Mouse (Mus musculus) kidney, embryonic 15.5 days (tissue): ENCODE measurements around the gene Peli2. TPM values are rescaled to one million over a fixed set of nuclear protein-coding genes. Genes with fewer than 3 reads are reported as not detected.

Experiments used
- ATAC-seq: fragments of 200-750 bp; cut with Nextera tagmentation; replicated peaks from 2 replicates; pipeline ENCODE4 v1.8.0; 2017; ENCODE audit warnings: moderate TSS enrichment; ENCODE audit not compliant: low FRiP score
- H3K27ac ChIP-seq: fragments of 300-500 bp; sonication (generic); 2 replicates; pipeline ENCODE4 v1.5.1; 2015; ENCODE audit warnings: mild to moderate bottlenecking, inconsistent platforms
- H3K27me3 ChIP-seq: fragments of 300-500 bp; sonication (generic); 2 replicates; pipeline ENCODE4 v1.6.1; 2015; ENCODE audit warnings: inconsistent platforms
- H3K36me3 ChIP-seq: fragments of 300-500 bp; sonication (generic); 2 replicates; pipeline ENCODE4 v1.6.1; 2015; ENCODE audit warnings: inconsistent platforms
- H3K4me1 ChIP-seq: fragments of 300-500 bp; sonication (generic); 2 replicates; pipeline ENCODE4 v1.6.1; 2015; ENCODE audit warnings: inconsistent platforms
- H3K4me2 ChIP-seq: fragments of 300-500 bp; sonication (generic); 2 replicates; pipeline ENCODE4 v1.6.1; 2015; ENCODE audit warnings: moderate library complexity, mild to moderate bottlenecking, inconsistent platforms
- H3K4me3 ChIP-seq: fragments of 300-500 bp; sonication (generic); replicated peaks from 2 replicates; pipeline ENCODE4 v1.5.1; 2015; ENCODE audit warnings: mild to moderate bottlenecking, inconsistent platforms
- H3K9ac ChIP-seq: fragments of 300-500 bp; sonication (generic); 2 replicates; pipeline ENCODE4 v1.6.1; 2015; ENCODE audit warnings: mild to moderate bottlenecking, inconsistent platforms
- H3K9me3 ChIP-seq: fragments of 300-500 bp; sonication (generic); replicated peaks from 2 replicates; pipeline ENCODE4 v1.6.1; 2016; ENCODE audit warnings: inconsistent platforms
- WGBS: fragments of 180-500 bp; shearing (Covaris S2); methylation state at CpG from one replicate; pipeline ENCODE4 v1.1.7; 2015; ENCODE audit warnings: mixed read lengths; 5-methylcytosine and 5-hydroxymethylcytosine counted together
- polyA plus RNA-seq: library from polyadenylated mRNA; unstranded; fragments of >200 nt; fragmentation: Nextera tagmentation; extraction: Ambion mirVana; gene quantifications from 2 replicates; pipeline ENCODE4 v1.2.1, GENCODE M21; 2015

Gene Peli2
- polyA plus RNA-seq, 1 experiment from 2014 or later = 7.1 TPM

- H3K27me3 ChIP-seq = no peaks in the 10 kb centered on the region
- 77% methylated on average over 4 of the region's 4 CpGs for WGBS
- ATAC-seq = no peak
- H3K4me2 ChIP-seq = no peak overlapping the region
- no peak overlapping the region for H3K4me3 ChIP-seq
- H3K36me3 ChIP-seq = no peaks in the 10 kb centered on the region
- no peaks in the 10 kb centered on the region for H3K9me3 ChIP-seq
- peaks cover 59% of the 10 kb centered on the region for H3K4me1 ChIP-seq
- H3K9ac ChIP-seq = no peak overlapping the region
- H3K27ac ChIP-seq = no peak overlapping the region; the same call in 1 of the 2 replicates
These were observed 78.9 kb downstream of the Peli2 start for GRCm38 (mm10) chr14:48199506-48199905.

GRCm38 (mm10) chr14:48200291-48200690, 79.7 kb downstream of the Peli2 start:
- no peak for ATAC-seq
- no peak overlapping the region for H3K9ac ChIP-seq
- WGBS = 67% methylated on average over 9 of the region's 9 CpGs
- H3K27ac ChIP-seq = no peak overlapping the region
- H3K36me3 ChIP-seq = no peaks in the 10 kb centered on the region
- no peak overlapping the region for H3K4me3 ChIP-seq
- no peak overlapping the region for H3K4me2 ChIP-seq
- no peaks in the 10 kb centered on the region for H3K9me3 ChIP-seq
- H3K27me3 ChIP-seq = 0 out of 2 replicates have a peak, but pooled peaks cover 2% of the 10 kb centered on the region
- peaks cover 66% of the 10 kb centered on the region for H3K4me1 ChIP-seq

GRCm38 (mm10) chr14:48200788-48201187, 80.2 kb downstream of the Peli2 start:
- ATAC-seq = no peak
- Histone ChIP-seq H3K9me3 (no peaks in the 10 kb centered on the region), H3K36me3 (no peaks in the 10 kb centered on the region), H3K9ac (no peak overlapping the region), H3K4me3 (no peak overlapping the region), H3K4me2 (no peak overlapping the region), H3K4me1 (peaks cover 71% of the 10 kb centered on the region), H3K27ac (no peak overlapping the region), H3K27me3 (0 out of 2 replicates have a peak, but pooled peaks cover 2% of the 10 kb centered on the region)
- 71% methylated on average over 3 of the region's 3 CpGs for WGBS

GRCm38 (mm10) chr14:48201403-48201802, 80.8 kb downstream of the Peli2 start:
- 77% methylated on average over 8 of the region's 8 CpGs for WGBS

GRCm38 (mm10) chr14:48202096-48203036, 81.7 kb downstream of the Peli2 start:
- no peak for ATAC-seq
- Histone ChIP-seq H3K27me3 (0 out of 2 replicates have a peak, but pooled peaks cover 2% of the 10 kb centered on the region), H3K27ac (no peak overlapping the region), H3K4me2 (no peak overlapping the region), H3K9me3 (no peaks in the 10 kb centered on the region), H3K36me3 (no peaks in the 10 kb centered on the region), H3K9ac (no peak overlapping the region), H3K4me1 (peaks cover 74% of the 10 kb centered on the region), H3K4me3 (no peak overlapping the region)
- WGBS = 40% methylated on average over 17 of the region's 17 CpGs

More at GRCm38 (mm10) chr14:48201403-48201802, 80.8 kb downstream of the Peli2 start:
- H3K27ac ChIP-seq = no peak overlapping the region
- peaks cover 71% of the 10 kb centered on the region for H3K4me1 ChIP-seq
- H3K9me3 ChIP-seq = no peaks in the 10 kb centered on the region
- no peak overlapping the region for H3K4me2 ChIP-seq
- no peaks in the 10 kb centered on the region for H3K36me3 ChIP-seq
- H3K9ac ChIP-seq = no peak overlapping the region
- H3K4me3 ChIP-seq = no peak overlapping the region
- H3K27me3 ChIP-seq = 0 out of 2 replicates have a peak, but pooled peaks cover 2% of the 10 kb centered on the region
- no peak for ATAC-seq

GRCm38 (mm10) chr14:48205044-48205443, 84.4 kb downstream of the Peli2 start:
- Histone ChIP-seq H3K4me3 (no peak overlapping the region), H3K4me1 (peaks cover 75% of the 10 kb centered on the region), H3K27ac (no peak overlapping the region), H3K9me3 (no peaks in the 10 kb centered on the region), H3K36me3 (no peaks in the 10 kb centered on the region), H3K9ac (no peak overlapping the region), H3K4me2 (peak overlapping the region; percentile 44; the same call in 1 of the 2 replicates), H3K27me3 (0 out of 2 replicates have a peak, but pooled peaks cover 2% of the 10 kb centered on the region)
- no peak for ATAC-seq
- WGBS = 44% methylated on average over 10 of the region's 10 CpGs

GRCm38 (mm10) chr14:48205635-48206034, 85.0 kb downstream of the Peli2 start:
- Histone ChIP-seq H3K4me3 (no peak overlapping the region), H3K4me1 (peaks cover 75% of the 10 kb centered on the region), H3K27me3 (0 out of 2 replicates have a peak, but pooled peaks cover 2% of the 10 kb centered on the region), H3K27ac (0 out of 2 replicates have a peak overlapping the region, but pooled peaks have one; percentile 18), H3K36me3 (no peaks in the 10 kb centered on the region), H3K9me3 (no peaks in the 10 kb centered on the region), H3K4me2 (peak overlapping the region; percentile 44; the same call in 1 of the 2 replicates), H3K9ac (no peak overlapping the region)
- WGBS = 14% methylated on average over 11 of the region's 11 CpGs
- ATAC-seq = peak; percentile 37; the same call in 1 of the 2 replicates

- Histone ChIP-seq H3K9ac (no peak overlapping the region), H3K36me3 (no peaks in the 10 kb centered on the region), H3K27ac (peak overlapping the region; percentile 70), H3K4me2 (peak overlapping the region; percentile 44), H3K4me1 (peaks cover 77% of the 10 kb centered on the region), H3K4me3 (no peak overlapping the region), H3K27me3 (0 out of 2 replicates have a peak, but pooled peaks cover 2% of the 10 kb centered on the region), H3K9me3 (no peaks in the 10 kb centered on the region)
- peak; percentile 70 for ATAC-seq
- 13% methylated on average over 15 of the region's 15 CpGs for WGBS
These were observed 86.5 kb downstream of the Peli2 start for GRCm38 (mm10) chr14:48207119-48207518.

GRCm38 (mm10) chr14:48207746-48208640, 87.4 kb downstream of the Peli2 start:
- 59% methylated on average over 12 of the region's 12 CpGs for WGBS
- no peak for ATAC-seq
- Histone ChIP-seq H3K9ac (no peak overlapping the region), H3K9me3 (no peaks in the 10 kb centered on the region), H3K4me1 (peaks cover 76% of the 10 kb centered on the region), H3K4me3 (no peak overlapping the region), H3K27me3 (0 out of 2 replicates have a peak, but pooled peaks cover 2% of the 10 kb centered on the region), H3K4me2 (peak overlapping the region; percentile 44; the same call in 1 of the 2 replicates), H3K27ac (peak overlapping the region; percentile 70), H3K36me3 (no peaks in the 10 kb centered on the region)

GRCm38 (mm10) chr14:48209436-48209835, 88.8 kb downstream of the Peli2 start:
- WGBS = 73% methylated on average over 5 of the region's 5 CpGs
- Histone ChIP-seq H3K9ac (no peak overlapping the region), H3K4me3 (no peak overlapping the region), H3K36me3 (no peaks in the 10 kb centered on the region), H3K9me3 (no peaks in the 10 kb centered on the region), H3K27ac (no peak overlapping the region), H3K27me3 (0 out of 2 replicates have a peak, but pooled peaks cover 2% of the 10 kb centered on the region), H3K4me2 (no peak overlapping the region), H3K4me1 (peaks cover 77% of the 10 kb centered on the region)
- no peak for ATAC-seq

- H3K4me2 ChIP-seq = no peak overlapping the region
- 65% methylated on average over 8 of the region's 9 CpGs for WGBS
- H3K4me3 ChIP-seq = no peak overlapping the region
- H3K36me3 ChIP-seq = no peaks in the 10 kb centered on the region
- no peak overlapping the region for H3K27ac ChIP-seq
- 0 out of 2 replicates have a peak, but pooled peaks cover under 1% of the 10 kb centered on the region for H3K27me3 ChIP-seq
- no peaks in the 10 kb centered on the region for H3K9me3 ChIP-seq
- no peak for ATAC-seq
- peaks cover 73% of the 10 kb centered on the region for H3K4me1 ChIP-seq
- no peak overlapping the region for H3K9ac ChIP-seq
These were observed 89.5 kb downstream of the Peli2 start for GRCm38 (mm10) chr14:48210089-48210488.
